Mouse (Mus musculus) spleen, adult 2 months (tissue): Measurements from ENCODE around the gene Plpp3.

Experiments
- CTCF ChIP-seq: fragments of 200-500 bp; IDR thresholded peaks from 2 replicates; pipeline ENCODE4 v1.5.1; 2011; ENCODE audit warnings: mild to moderate bottlenecking, inconsistent platforms; ENCODE audit not compliant: insufficient read depth, insufficient read length, insufficient replicate concordance; ENCODE audit errors: extremely low read depth
- POLR2A ChIP-seq: fragments of 200-500 bp; IDR thresholded peaks from 2 replicates; pipeline ENCODE4 v1.6.1; 2011; ENCODE audit warnings: low read depth, low read length, inconsistent platforms

GRCm38 (mm10) chr4:105181659-105182167 lies 24.6 kb downstream of the Plpp3 start:
- TF ChIP-seq CTCF (no peak), POLR2A (no peak)
